Mouse (Mus musculus): ENCODE results near the gene Aqp6.

DNA sequence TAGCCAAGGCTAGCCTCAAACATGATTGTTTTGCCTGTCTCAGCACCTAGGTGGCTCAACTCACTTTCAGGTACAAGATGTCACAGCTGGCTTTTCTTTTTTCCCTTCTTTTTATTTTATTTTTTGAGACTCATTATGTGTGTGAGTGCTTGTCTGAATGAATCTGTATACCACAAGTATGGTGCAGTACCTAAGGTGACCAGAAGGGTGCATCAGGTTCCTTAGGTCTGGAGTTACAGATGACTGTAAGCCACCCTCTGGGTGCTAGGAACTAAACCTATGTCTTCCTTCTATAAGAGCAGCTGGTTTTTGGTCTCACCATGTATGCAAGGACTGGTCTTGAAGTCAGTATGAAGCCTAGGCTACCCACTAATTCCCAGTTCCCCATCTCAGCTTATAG, 30.4 kb downstream of the Aqp6 start:
- TF ChIP-seq CTCF (IDR thresholded peaks at IDR 0.05; ENCODE audit: extremely low read depth, insufficient read depth, low read length) (no peak), POLR2A (IDR thresholded peaks at IDR 0.05; ENCODE audit: extremely low read depth, insufficient read depth, low read length) (no peak)

Data from cortical plate, adult 2 months (tissue).